Mouse (Mus musculus): ENCODE measurements around the gene Begain. TPM values are rescaled to one million over a fixed set of nuclear protein-coding genes. Genes with fewer than 3 reads are reported as not detected.

Begain gene
- total RNA-seq, 2 experiments from 2014 or later = 139 to 145 TPM

Other genes starting within 250 kb of the Begain start
- gene Slc25a29, start 232.3 kb downstream of the Begain start, total RNA-seq (2021) = 10 to 100 TPM; 21.8 to 22.9 TPM
- 10 to 100 TPM; 10.8 to 12.1 TPM for gene Slc25a47, start 232.2 kb downstream of the Begain start, total RNA-seq (2021)
- gene Wdr25, start 174.6 kb downstream of the Begain start, total RNA-seq (2021) = 10 to 100 TPM; 13.0 to 14.6 TPM
- 10 to 100 TPM; 83.6 to 85.6 TPM for gene Wars, start 174.0 kb downstream of the Begain start, total RNA-seq (2021)